Mouse (Mus musculus): ENCODE results near the gene Slc7a11. TPM values are rescaled to one million over a fixed set of nuclear protein-coding genes. Genes with fewer than 3 reads are reported as not detected.

Gene Slc7a11
- total RNA-seq, 2 experiments from 2014 or later, result 24.4 to 29.0 TPM

- no peak for DNase-seq (ENCODE audit: low spot score in 2 of 2)
Observed at GRCm38 (mm10) chr3:49880496-49880895, 562.9 kb downstream of the Slc7a11 start.

- no peak for DNase-seq (ENCODE audit: low spot score in 2 of 2)
Observed at GRCm38 (mm10) chr3:49870786-49871185, 572.6 kb downstream of the Slc7a11 start.

- no peak for DNase-seq (ENCODE audit: low spot score in 2 of 2)
Observed at GRCm38 (mm10) chr3:49867951-49868584, 575.3 kb downstream of the Slc7a11 start.

- DNase-seq (ENCODE audit: low spot score in 2 of 2), result no peak
Observed at GRCm38 (mm10) chr3:49867147-49867950, 576.1 kb downstream of the Slc7a11 start.

- no peak for DNase-seq (ENCODE audit: low spot score in 2 of 2)
Observed at GRCm38 (mm10) chr3:49866061-49866515, 577.3 kb downstream of the Slc7a11 start.

GRCm38 (mm10) chr3:49856797-49857196 is 586.6 kb downstream of the Slc7a11 start:
- no peak for DNase-seq (ENCODE audit: low spot score in 2 of 2)

- no peak for DNase-seq (ENCODE audit: low spot score in 2 of 2)
Observed at GRCm38 (mm10) chr3:49854277-49854676, 589.1 kb downstream of the Slc7a11 start.

- DNase-seq (ENCODE audit: low spot score in 2 of 2), result no peak
Observed at GRCm38 (mm10) chr3:49842971-49843370, 600.4 kb downstream of the Slc7a11 start.

All from left cerebral cortex, adult 18-20 months (tissue).